Mouse (Mus musculus) spleen, adult 2 months (tissue): ENCODE results near the gene Tmem256.

Source experiments
- CTCF ChIP-seq: fragments of 200-500 bp; IDR thresholded peaks from 2 replicates; pipeline ENCODE4 v1.5.1; 2011; ENCODE audit warnings: mild to moderate bottlenecking, inconsistent platforms; ENCODE audit not compliant: insufficient read depth, insufficient read length, insufficient replicate concordance; ENCODE audit errors: extremely low read depth
- POLR2A ChIP-seq: fragments of 200-500 bp; IDR thresholded peaks from 2 replicates; pipeline ENCODE4 v1.6.1; 2011; ENCODE audit warnings: low read depth, low read length, inconsistent platforms

GRCm38 (mm10) chr11:69822080-69822479 is 16.2 kb upstream of the Tmem256 start, which contains the start of gene Spem1:
- TF ChIP-seq CTCF, result no peak
- TF ChIP-seq POLR2A, result no peak
